Mouse (Mus musculus): ENCODE results near the gene Gm13212.
"Not testable (repeated sequence)": the region's sequence is repeated elsewhere in the genome, so short reads cannot be mapped to it uniquely, and the experiment has no call there.

Gene Gm13212

GRCm38 (mm10) chr4:145585078-145585477 lies at the start of gene Gm13212:
Gene Gm13212 (plus strand): TSS chr4:145585166.
- peak; percentile 5 for DNase-seq (ENCODE audit: low read depth, low spot score)

- DNase-seq (ENCODE audit: low read depth, low spot score) = not testable (repeated sequence)
Observed at GRCm38 (mm10) chr4:145543861-145544260, 41.1 kb upstream of the Gm13212 start.

- DNase-seq (ENCODE audit: low read depth, low spot score) = not testable (repeated sequence)
Observed at GRCm38 (mm10) chr4:145545106-145545505, 39.9 kb upstream of the Gm13212 start.

- not testable (repeated sequence) for DNase-seq (ENCODE audit: low read depth, low spot score)
Observed at GRCm38 (mm10) chr4:145545734-145546349, 39.1 kb upstream of the Gm13212 start.

- DNase-seq (ENCODE audit: low read depth, low spot score) = not testable (repeated sequence)
Observed at GRCm38 (mm10) chr4:145546477-145546876, 38.5 kb upstream of the Gm13212 start.

GRCm38 (mm10) chr4:145556680-145557079 lies 28.3 kb upstream of the Gm13212 start:
- no peak for DNase-seq (ENCODE audit: low read depth, low spot score)

- no peak for DNase-seq (ENCODE audit: low read depth, low spot score)
Observed at GRCm38 (mm10) chr4:145559505-145560099, 25.4 kb upstream of the Gm13212 start.

- no peak for DNase-seq (ENCODE audit: low read depth, low spot score)
Observed at GRCm38 (mm10) chr4:145564111-145564821, 20.7 kb upstream of the Gm13212 start.

- DNase-seq (ENCODE audit: low read depth, low spot score) = not testable (repeated sequence)
Observed at GRCm38 (mm10) chr4:145570461-145570860, 14.5 kb upstream of the Gm13212 start.

- not testable (repeated sequence) for DNase-seq (ENCODE audit: low read depth, low spot score)
Observed at GRCm38 (mm10) chr4:145576623-145577022, 8.3 kb upstream of the Gm13212 start.

- not testable (repeated sequence) for DNase-seq (ENCODE audit: low read depth, low spot score)
Observed at GRCm38 (mm10) chr4:145580333-145580732, 4.6 kb upstream of the Gm13212 start.

- not testable (repeated sequence) for DNase-seq (ENCODE audit: low read depth, low spot score)
Observed at GRCm38 (mm10) chr4:145586046-145586445, 1.1 kb downstream of the Gm13212 start.

- DNase-seq (ENCODE audit: low read depth, low spot score) = not testable (repeated sequence)
Observed at GRCm38 (mm10) chr4:145594183-145594582, 9.2 kb downstream of the Gm13212 start.

GRCm38 (mm10) chr4:145594798-145595197 lies 9.8 kb downstream of the Gm13212 start:
- not testable (repeated sequence) for DNase-seq (ENCODE audit: low read depth, low spot score)

GRCm38 (mm10) chr4:145640416-145641185 lies 55.6 kb downstream of the Gm13212 start:
- not testable (repeated sequence) for DNase-seq (ENCODE audit: low read depth, low spot score)

GRCm38 (mm10) chr4:145670385-145670784 lies 85.4 kb downstream of the Gm13212 start, which contains the start of gene Zfp980:
Gene Zfp980 (plus strand): TSS chr4:145670685.
- DNase-seq (ENCODE audit: low read depth, low spot score) = not testable (repeated sequence)

GRCm38 (mm10) chr4:145674286-145674780 lies 89.4 kb downstream of the Gm13212 start:
- not testable (repeated sequence) for DNase-seq (ENCODE audit: low read depth, low spot score)
